Mouse (Mus musculus) heart, embryonic 13.5 days (tissue): ENCODE results near the gene Olfr588-ps1. TPM values are rescaled to one million over a fixed set of nuclear protein-coding genes. Genes with fewer than 3 reads are reported as not detected.
"Not testable (repeated sequence)": the region's sequence is repeated elsewhere in the genome, so short reads cannot be mapped to it uniquely, and the experiment has no call there.

Source experiments
- ATAC-seq: fragments of 200-750 bp; cut with Nextera tagmentation; 2 replicates; pipeline ENCODE4 v1.8.0; 2017; ENCODE audit warnings: moderate TSS enrichment; ENCODE audit not compliant: insufficient number of reproducible peaks, low FRiP score, low TSS enrichment; ENCODE audit errors: extremely low read depth
- H3K27ac ChIP-seq: fragments of 300-500 bp; sonication (generic); replicated peaks from 2 replicates; pipeline ENCODE4 v1.5.1; 2015; ENCODE audit warnings: moderate library complexity, mild to moderate bottlenecking, inconsistent platforms
- H3K27me3 ChIP-seq: fragments of 300-500 bp; sonication (generic); replicated peaks from 2 replicates; pipeline ENCODE4 v1.6.1; 2015; ENCODE audit warnings: mild to moderate bottlenecking, inconsistent platforms
- H3K36me3 ChIP-seq: fragments of 300-500 bp; sonication (generic); 2 replicates; pipeline ENCODE4 v1.6.1; 2015; ENCODE audit warnings: mild to moderate bottlenecking, inconsistent platforms
- H3K4me1 ChIP-seq: fragments of 300-500 bp; sonication (generic); 2 replicates; pipeline ENCODE4 v1.6.1; 2015; ENCODE audit warnings: inconsistent platforms
- H3K4me2 ChIP-seq: fragments of 300-500 bp; sonication (generic); 2 replicates; pipeline ENCODE4 v1.6.1; 2015; ENCODE audit warnings: inconsistent platforms, mild to moderate bottlenecking, moderate library complexity
- H3K4me3 ChIP-seq: fragments of 300-500 bp; sonication (generic); 2 replicates; pipeline ENCODE4 v1.5.1; 2015; ENCODE audit warnings: moderate library complexity, mild to moderate bottlenecking, inconsistent platforms
- H3K9ac ChIP-seq: fragments of 300-500 bp; sonication (generic); 2 replicates; pipeline ENCODE4 v1.6.1; 2015; ENCODE audit warnings: inconsistent platforms, mild to moderate bottlenecking, moderate library complexity
- H3K9me3 ChIP-seq: fragments of 300-500 bp; sonication (generic); 2 replicates; pipeline ENCODE4 v1.6.1; 2016; ENCODE audit warnings: inconsistent platforms
- WGBS: fragments of 180-500 bp; shearing (Covaris S2); methylation state at CpG from one replicate; pipeline ENCODE4 v1.1.7; 2015; ENCODE audit warnings: mixed read lengths; 5-methylcytosine and 5-hydroxymethylcytosine counted together
- polyA plus RNA-seq: library from polyadenylated mRNA; unstranded; fragments of >200 nt; fragmentation: Nextera tagmentation; extraction: Ambion mirVana; gene quantifications from 2 replicates; pipeline ENCODE4 v1.2.1, GENCODE M21; 2015

Gene Olfr588-ps1
- polyA plus RNA-seq: not detected in 2 replicates

GRCm38 (mm10) chr7:103140579-103140978 is at the start of gene Olfr588-ps1:
Gene Olfr588-ps1, plus strand, starts transcription at chr7:103140879.
- WGBS: 69% methylated on average over 1 of the region's 1 CpGs
- H3K4me3 ChIP-seq: no peak within 1 kb of the TSS
- H3K36me3 ChIP-seq: no peaks in the 10 kb centered on the region
- H3K27me3 ChIP-seq: no peaks in the 10 kb centered on the region
- H3K27ac ChIP-seq: no peak within 1 kb of the TSS
- no peak within 1 kb of the TSS for H3K4me2 ChIP-seq
- H3K9ac ChIP-seq: no peak within 1 kb of the TSS
- H3K9me3 ChIP-seq: no peaks in the 10 kb centered on the region
- no peaks in the 10 kb centered on the region for H3K4me1 ChIP-seq
- ATAC-seq: no peak

DNA sequence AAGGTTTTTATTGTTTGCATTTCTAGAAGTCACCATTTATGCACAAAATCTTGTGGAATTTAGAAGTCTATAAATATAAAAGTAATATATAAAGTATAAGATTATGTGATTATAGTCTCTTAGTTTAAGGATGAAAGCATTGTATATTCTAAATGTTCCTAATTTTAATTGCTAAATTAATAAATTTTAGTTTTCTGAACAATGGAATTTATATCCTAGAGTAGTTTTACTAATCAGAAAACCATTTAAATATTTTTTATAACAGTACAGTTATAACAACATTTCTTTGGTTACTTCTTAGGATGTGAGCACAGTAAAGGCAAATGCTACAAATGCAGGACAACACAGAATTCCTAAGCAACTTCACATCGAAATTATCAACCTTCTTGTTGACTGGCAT is 43.3 kb upstream of the Olfr588-ps1 start, which contains the start of gene Olfr585:
Gene Olfr585 (plus strand): TSS at position 301 of the 400 bp plus-strand sequence.
- Histone ChIP-seq H3K27me3 (no peaks in the 10 kb centered on the region), H3K4me1 (no peaks in the 10 kb centered on the region), H3K27ac (no peak within 1 kb of the TSS), H3K36me3 (no peaks in the 10 kb centered on the region), H3K9me3 (no peaks in the 10 kb centered on the region; the same call in 1 of the 2 replicates), H3K4me2 (no peak within 1 kb of the TSS), H3K9ac (no peak within 1 kb of the TSS), H3K4me3 (no peak within 1 kb of the TSS)
- WGBS: 64% methylated on average over 1 of the region's 1 CpGs
- no peak for ATAC-seq

DNA sequence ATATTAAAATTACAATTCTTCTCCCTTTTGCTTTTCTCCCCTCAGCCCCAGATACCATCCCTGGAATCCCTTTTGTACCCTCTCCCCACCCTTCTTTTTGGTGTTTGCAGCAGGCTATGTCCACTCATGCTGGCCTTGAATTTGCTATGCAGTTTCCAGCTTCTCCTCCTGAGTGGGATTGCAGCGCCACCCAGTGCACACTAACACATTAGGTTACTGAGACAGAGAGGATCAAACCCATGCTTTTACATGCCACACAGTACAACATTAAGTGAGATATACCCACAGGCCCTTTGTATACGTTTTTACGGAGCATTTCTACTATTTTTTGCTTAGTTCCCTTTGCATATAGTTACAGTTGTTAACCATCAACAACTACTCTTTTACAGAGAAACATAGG is 21.3 kb upstream of the Olfr588-ps1 start:
- Histone ChIP-seq H3K27me3 (no peaks in the 10 kb centered on the region), H3K9ac (no peak overlapping the region), H3K36me3 (no peaks in the 10 kb centered on the region), H3K27ac (no peak overlapping the region), H3K4me2 (no peak overlapping the region), H3K4me1 (no peaks in the 10 kb centered on the region), H3K9me3 (no peaks in the 10 kb centered on the region), H3K4me3 (no peak overlapping the region)
- no peak for ATAC-seq
- WGBS: 40% methylated on average over 3 of the region's 3 CpGs

DNA sequence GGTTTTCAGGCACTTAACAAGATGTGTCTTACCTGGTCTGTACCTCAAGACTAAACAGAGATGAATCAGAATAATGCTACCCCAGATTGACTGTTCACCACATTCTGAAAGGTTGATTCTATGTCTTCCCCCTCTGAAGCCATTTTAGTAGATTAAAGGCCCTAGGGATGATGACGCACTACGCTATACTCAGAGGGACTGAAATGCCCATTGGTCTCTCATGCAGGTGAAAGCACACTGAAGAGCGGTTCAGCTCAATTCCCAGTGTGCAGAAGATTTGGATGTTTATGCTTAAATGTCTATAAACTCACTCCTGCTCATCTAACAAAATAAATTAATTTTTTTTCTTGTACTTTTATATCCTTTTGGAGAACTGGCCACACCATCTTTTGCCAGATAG is 15.1 kb upstream of the Olfr588-ps1 start, which contains the start of gene Olfr586:
Gene Olfr586 (minus strand): TSS at position 101 of the 400 bp plus-strand sequence.
- Histone ChIP-seq H3K4me3 (no peak within 1 kb of the TSS), H3K27ac (no peak within 1 kb of the TSS), H3K36me3 (no peaks in the 10 kb centered on the region), H3K9ac (no peak within 1 kb of the TSS), H3K4me1 (no peaks in the 10 kb centered on the region), H3K9me3 (no peaks in the 10 kb centered on the region), H3K27me3 (no peaks in the 10 kb centered on the region), H3K4me2 (no peak within 1 kb of the TSS)
- 83% methylated on average over 3 of the region's 3 CpGs for WGBS
- ATAC-seq: no peak

GRCm38 (mm10) chr7:103156256-103156655 is 15.6 kb downstream of the Olfr588-ps1 start, which contains the start of gene Olfr589:
Gene Olfr589, minus strand, starts transcription at chr7:103156356.
- H3K4me3 ChIP-seq: no peak within 1 kb of the TSS
- H3K27me3 ChIP-seq: no peaks in the 10 kb centered on the region
- H3K9ac ChIP-seq: no peak within 1 kb of the TSS
- no peaks in the 10 kb centered on the region for H3K36me3 ChIP-seq
- H3K9me3 ChIP-seq: no peaks in the 10 kb centered on the region
- 59% methylated on average over 2 of the region's 2 CpGs for WGBS
- H3K4me2 ChIP-seq: no peak within 1 kb of the TSS
- H3K27ac ChIP-seq: no peak within 1 kb of the TSS
- H3K4me1 ChIP-seq: no peaks in the 10 kb centered on the region
- ATAC-seq: no peak

- H3K27ac ChIP-seq: no peak overlapping the region
- 0 out of 2 replicates have a peak, but pooled peaks cover 7% of the 10 kb centered on the region for H3K9me3 ChIP-seq
- ATAC-seq: no peak
- H3K9ac ChIP-seq: no peak overlapping the region
- H3K4me3 ChIP-seq: no peak overlapping the region
- H3K4me2 ChIP-seq: no peak overlapping the region
- H3K36me3 ChIP-seq: no peaks in the 10 kb centered on the region
- 70% methylated on average over 5 of the region's 5 CpGs for WGBS
- no peaks in the 10 kb centered on the region for H3K27me3 ChIP-seq
- H3K4me1 ChIP-seq: no peaks in the 10 kb centered on the region
Measured at GRCm38 (mm10) chr7:103169697-103170096, 29.0 kb downstream of the Olfr588-ps1 start.

DNA sequence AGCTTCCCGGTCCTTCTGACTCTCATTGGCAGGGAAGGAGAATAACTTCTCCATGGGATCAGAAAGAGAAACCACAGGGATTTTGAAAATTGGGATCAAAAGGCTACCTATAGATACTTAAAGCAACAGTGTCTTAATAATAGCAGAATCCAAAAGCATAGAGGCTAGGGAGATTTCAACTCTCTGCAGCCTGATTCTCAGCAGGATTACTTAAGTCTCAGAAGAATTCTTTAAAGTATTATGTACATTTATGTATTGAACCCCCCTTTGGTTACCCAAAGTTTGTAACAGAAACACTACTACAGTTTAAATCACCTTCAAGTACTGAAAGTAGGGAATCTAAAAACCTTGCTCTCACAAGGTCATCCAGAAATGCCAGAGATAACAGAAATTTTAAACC is 37.6 kb downstream of the Olfr588-ps1 start, which contains the start of gene Olfr591:
Gene Olfr591 (minus strand): TSS at position 101 of the 400 bp plus-strand sequence.
- no peak for ATAC-seq
- Histone ChIP-seq H3K27me3 (no peaks in the 10 kb centered on the region), H3K9ac (no peak within 1 kb of the TSS), H3K9me3 (peaks cover 11% of the 10 kb centered on the region), H3K4me1 (no peaks in the 10 kb centered on the region), H3K27ac (no peak within 1 kb of the TSS), H3K36me3 (no peaks in the 10 kb centered on the region), H3K4me3 (no peak within 1 kb of the TSS), H3K4me2 (no peak within 1 kb of the TSS)
- 56% methylated on average over 1 of the region's 1 CpGs for WGBS

DNA sequence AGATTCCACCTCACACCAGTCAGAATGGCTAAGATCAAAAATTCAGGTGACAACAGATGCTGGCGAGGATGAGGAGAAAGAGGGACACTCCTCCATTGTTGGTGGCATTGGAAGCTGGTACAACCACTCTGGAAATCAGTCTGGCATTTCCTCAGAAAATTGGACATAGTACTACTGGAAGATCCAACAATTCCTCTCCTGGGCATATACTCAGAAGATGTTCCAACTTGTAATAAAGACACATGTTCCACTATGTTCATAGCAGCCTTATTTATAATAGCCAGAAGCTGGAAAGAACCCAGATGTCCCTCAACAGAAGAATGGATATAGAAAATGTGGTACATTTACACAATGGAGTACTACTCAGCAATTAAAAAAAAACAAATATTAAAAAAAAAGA is 43.8 kb downstream of the Olfr588-ps1 start, which contains the start of gene Olfr592:
Gene Olfr592 (plus strand): TSS at position 301 of the 400 bp plus-strand sequence.
- 48% methylated on average over 1 of the region's 1 CpGs for WGBS
- H3K27ac ChIP-seq, H3K4me2 ChIP-seq, H3K4me3 ChIP-seq, H3K36me3 ChIP-seq, H3K9ac ChIP-seq, ATAC-seq, H3K27me3 ChIP-seq, H3K4me1 ChIP-seq: not testable (repeated sequence)
- H3K9me3 ChIP-seq: peaks cover 14% of the 10 kb centered on the region

Other genes starting within 250 kb of the Olfr588-ps1 start
- gene Olfr569, start 250.0 kb upstream of the Olfr588-ps1 start, polyA plus RNA-seq: not detected in 2 replicates
- gene Olfr570, start 246.3 kb upstream of the Olfr588-ps1 start, polyA plus RNA-seq: not detected in 2 replicates
- gene Olfr571, start 223.3 kb upstream of the Olfr588-ps1 start, polyA plus RNA-seq: not detected in 2 replicates
- gene Olfr572, start 216.5 kb upstream of the Olfr588-ps1 start, polyA plus RNA-seq: not detected in 2 replicates
- gene Olfr573-ps1, start 198.3 kb upstream of the Olfr588-ps1 start, polyA plus RNA-seq: not detected in 2 replicates
- not detected in 2 replicates for gene Olfr574, start 192.4 kb upstream of the Olfr588-ps1 start, polyA plus RNA-seq
- not detected in 2 replicates for gene Olfr575, start 182.1 kb upstream of the Olfr588-ps1 start, polyA plus RNA-seq
- not detected in 2 replicates for gene Olfr576, start 178.2 kb upstream of the Olfr588-ps1 start, polyA plus RNA-seq
- not detected in 2 replicates for gene Olfr577, start 164.9 kb upstream of the Olfr588-ps1 start, polyA plus RNA-seq
- gene Olfr578, start 151.6 kb upstream of the Olfr588-ps1 start, polyA plus RNA-seq: not detected in 2 replicates
- not detected in 2 replicates for gene Olfr582, start 102.9 kb upstream of the Olfr588-ps1 start, polyA plus RNA-seq
- not detected in 2 replicates for gene Olfr583, start 89.6 kb upstream of the Olfr588-ps1 start, polyA plus RNA-seq
- gene Olfr584, start 59.0 kb upstream of the Olfr588-ps1 start, polyA plus RNA-seq: not detected in 2 replicates
- not detected in 2 replicates for gene Olfr585, start 43.2 kb upstream of the Olfr588-ps1 start, polyA plus RNA-seq
- gene Olfr586, start 15.2 kb upstream of the Olfr588-ps1 start, polyA plus RNA-seq: not detected in 2 replicates
- not detected in 2 replicates for gene Olfr589, start 15.5 kb downstream of the Olfr588-ps1 start, polyA plus RNA-seq
- gene Olfr591, start 37.5 kb downstream of the Olfr588-ps1 start, polyA plus RNA-seq: not detected in 2 replicates
- gene Olfr592, start 43.9 kb downstream of the Olfr588-ps1 start, polyA plus RNA-seq: not detected in 2 replicates
- gene Olfr593, start 71.0 kb downstream of the Olfr588-ps1 start, polyA plus RNA-seq: not detected in 2 replicates
- not detected in 2 replicates for gene Olfr594, start 76.1 kb downstream of the Olfr588-ps1 start, polyA plus RNA-seq
- gene Usp17ld, start 111.6 kb downstream of the Olfr588-ps1 start, polyA plus RNA-seq: not detected in 2 replicates
- gene Olfr596, start 164.8 kb downstream of the Olfr588-ps1 start, polyA plus RNA-seq: not detected in 2 replicates
- gene Olfr597, start 175.4 kb downstream of the Olfr588-ps1 start, polyA plus RNA-seq: not detected in 2 replicates
- not detected in 2 replicates for gene Olfr598, start 182.7 kb downstream of the Olfr588-ps1 start, polyA plus RNA-seq
- not detected in 2 replicates for gene Olfr599, start 195.0 kb downstream of the Olfr588-ps1 start, polyA plus RNA-seq
- not detected in 2 replicates for gene Olfr600, start 208.8 kb downstream of the Olfr588-ps1 start, polyA plus RNA-seq
- gene Olfr601, start 221.8 kb downstream of the Olfr588-ps1 start, polyA plus RNA-seq: not detected in 2 replicates
- not detected in 2 replicates for gene Olfr603, start 245.3 kb downstream of the Olfr588-ps1 start, polyA plus RNA-seq